Mouse (Mus musculus): ENCODE measurements around the gene L3mbtl2. TPM values are rescaled to one million over a fixed set of nuclear protein-coding genes. Genes with fewer than 3 reads are reported as not detected.
A peak's percentile ranks its signal among the peaks of the same experiment; 100 is the strongest.

Gene L3mbtl2
- polyA plus RNA-seq (2016; fragmentation: Nextera tagmentation; extraction: Ambion mirVana): 27.8 and 28.5 TPM in 2 replicates

GRCm38 (mm10) chr15:81663697-81664561 is at the start of gene L3mbtl2:
Gene L3mbtl2 (plus strand): TSS chr15:81663889.
- H3K27me3 ChIP-seq (replicated peaks): no peaks in the 10 kb centered on the region
- H3K9ac ChIP-seq: peak within 1 kb of the TSS; percentile 58

GRCm38 (mm10) chr15:81649516-81650455 is 13.9 kb upstream of the L3mbtl2 start:
- H3K36me3 ChIP-seq: peaks cover 68% of the 10 kb centered on the region
- no peak overlapping the region for H3K4me2 ChIP-seq (replicated peaks)
- no peak overlapping the region for H3K27ac ChIP-seq
- H3K9ac ChIP-seq: no peak overlapping the region
- 94% methylated on average over 8 of the region's 8 CpGs for WGBS
- H3K27me3 ChIP-seq (replicated peaks): no peaks in the 10 kb centered on the region
- no peaks in the 10 kb centered on the region for H3K9me3 ChIP-seq
- H3K4me3 ChIP-seq: no peak overlapping the region
- H3K4me1 ChIP-seq: no peaks in the 10 kb centered on the region
- no peak for ATAC-seq (ENCODE audit: low FRiP score, low read depth)

More at GRCm38 (mm10) chr15:81663697-81664561, at the start of gene L3mbtl2:
- WGBS: 1% methylated on average over 55 of the region's 55 CpGs
- peaks cover 20% of the 10 kb centered on the region for H3K36me3 ChIP-seq
- peak within 1 kb of the TSS; percentile 80 for H3K4me3 ChIP-seq
- H3K9me3 ChIP-seq: no peaks in the 10 kb centered on the region
- H3K4me2 ChIP-seq (replicated peaks): peak within 1 kb of the TSS; percentile 85
- ATAC-seq (ENCODE audit: low FRiP score, low read depth): peak; percentile 99
- H3K4me1 ChIP-seq: peaks cover 10% of the 10 kb centered on the region
- no peak within 1 kb of the TSS for H3K27ac ChIP-seq

- peaks cover 59% of the 10 kb centered on the region for H3K36me3 ChIP-seq
- no peaks in the 10 kb centered on the region for H3K9me3 ChIP-seq
- no peaks in the 10 kb centered on the region for H3K4me1 ChIP-seq
- 91% methylated on average over 7 of the region's 7 CpGs for WGBS
- ATAC-seq (ENCODE audit: low FRiP score, low read depth): no peak
- H3K27ac ChIP-seq: no peak overlapping the region
- no peak overlapping the region for H3K9ac ChIP-seq
- no peaks in the 10 kb centered on the region for H3K27me3 ChIP-seq (replicated peaks)
- no peak overlapping the region for H3K4me2 ChIP-seq (replicated peaks)
- H3K4me3 ChIP-seq: no peak overlapping the region
These were observed 13.1 kb upstream of the L3mbtl2 start for GRCm38 (mm10) chr15:81650636-81651035.

GRCm38 (mm10) chr15:81661701-81662100 is 2.0 kb upstream of the L3mbtl2 start:
- Histone ChIP-seq H3K36me3 (no peaks in the 10 kb centered on the region), H3K27ac (no peak overlapping the region), H3K4me1 (peaks cover 10% of the 10 kb centered on the region), H3K4me3 (no peak overlapping the region), H3K9ac (no peak overlapping the region), H3K27me3 (replicated peaks) (no peaks in the 10 kb centered on the region), H3K4me2 (replicated peaks) (no peak overlapping the region), H3K9me3 (no peaks in the 10 kb centered on the region)
- 91% methylated on average over 2 of the region's 2 CpGs for WGBS
- ATAC-seq (ENCODE audit: low FRiP score, low read depth): no peak

- peak overlapping the region; percentile 85 for H3K4me2 ChIP-seq (replicated peaks)
- peaks cover 10% of the 10 kb centered on the region for H3K4me1 ChIP-seq
- no peaks in the 10 kb centered on the region for H3K9me3 ChIP-seq
- peaks cover 14% of the 10 kb centered on the region for H3K36me3 ChIP-seq
- no peak overlapping the region for H3K4me3 ChIP-seq
- WGBS: 68% methylated on average over 10 of the region's 10 CpGs
- H3K27ac ChIP-seq: no peak overlapping the region
- peak; percentile 27 for ATAC-seq (ENCODE audit: low FRiP score, low read depth)
- H3K9ac ChIP-seq: no peak overlapping the region
- no peaks in the 10 kb centered on the region for H3K27me3 ChIP-seq (replicated peaks)
These were observed 408 bp upstream of the L3mbtl2 start for GRCm38 (mm10) chr15:81663281-81663680.

GRCm38 (mm10) chr15:81666957-81667356 is 3.3 kb downstream of the L3mbtl2 start:
- H3K36me3 ChIP-seq: peaks cover 38% of the 10 kb centered on the region

GRCm38 (mm10) chr15:81670231-81670640 is 6.5 kb downstream of the L3mbtl2 start:
- no peak overlapping the region for H3K9ac ChIP-seq
- WGBS: 82% methylated on average over 4 of the region's 4 CpGs
- H3K27ac ChIP-seq: no peak overlapping the region
- peaks cover 51% of the 10 kb centered on the region for H3K36me3 ChIP-seq
- H3K27me3 ChIP-seq (replicated peaks): no peaks in the 10 kb centered on the region
- ATAC-seq (ENCODE audit: low FRiP score, low read depth): no peak
- H3K9me3 ChIP-seq: no peaks in the 10 kb centered on the region
- H3K4me2 ChIP-seq (replicated peaks): no peak overlapping the region
- H3K4me1 ChIP-seq: 0 out of 2 replicates have a peak, but pooled peaks cover under 1% of the 10 kb centered on the region
- H3K4me3 ChIP-seq: no peak overlapping the region

More at GRCm38 (mm10) chr15:81666957-81667356, 3.3 kb downstream of the L3mbtl2 start:
- no peaks in the 10 kb centered on the region for H3K9me3 ChIP-seq
- H3K27ac ChIP-seq: no peak overlapping the region
- H3K4me3 ChIP-seq: no peak overlapping the region
- 88% methylated on average over 10 of the region's 10 CpGs for whole genome bisulfite sequencing
- no peak overlapping the region for H3K4me2 ChIP-seq (replicated peaks)
- peaks cover 10% of the 10 kb centered on the region for H3K4me1 ChIP-seq
- no peak for ATAC-seq (ENCODE audit: low FRiP score, low read depth)
- no peaks in the 10 kb centered on the region for H3K27me3 ChIP-seq (replicated peaks)
- H3K9ac ChIP-seq: no peak overlapping the region

GRCm38 (mm10) chr15:81676637-81677036 is 12.9 kb downstream of the L3mbtl2 start:
- no peak overlapping the region for H3K27ac ChIP-seq
- no peak overlapping the region for H3K4me2 ChIP-seq (replicated peaks)
- WGBS: 86% methylated on average over 3 of the region's 3 CpGs
- H3K27me3 ChIP-seq (replicated peaks): no peaks in the 10 kb centered on the region
- H3K4me3 ChIP-seq: no peak overlapping the region
- no peaks in the 10 kb centered on the region for H3K9me3 ChIP-seq
- H3K36me3 ChIP-seq: peaks cover 58% of the 10 kb centered on the region
- no peaks in the 10 kb centered on the region for H3K4me1 ChIP-seq
- H3K9ac ChIP-seq: no peak overlapping the region
- ATAC-seq (ENCODE audit: low FRiP score, low read depth): no peak

- Histone ChIP-seq H3K4me3 (no peak overlapping the region), H3K27me3 (replicated peaks) (no peaks in the 10 kb centered on the region), H3K27ac (no peak overlapping the region), H3K9ac (no peak overlapping the region), H3K4me2 (replicated peaks) (no peak overlapping the region), H3K9me3 (no peaks in the 10 kb centered on the region), H3K4me1 (no peaks in the 10 kb centered on the region), H3K36me3 (peaks cover 80% of the 10 kb centered on the region)
- 94% methylated on average over 4 of the region's 4 CpGs for WGBS
- ATAC-seq (ENCODE audit: low FRiP score, low read depth): no peak
These were observed 16.7 kb downstream of the L3mbtl2 start for GRCm38 (mm10) chr15:81680301-81680805.

- WGBS: 4% methylated on average over 41 of the region's 41 CpGs
- Histone ChIP-seq H3K36me3 (peaks cover under 1% of the 10 kb centered on the region; the same call in 1 of the 2 replicates), H3K27me3 (replicated peaks) (peaks cover 55% of the 10 kb centered on the region), H3K27ac (no peak overlapping the region), H3K9me3 (no peaks in the 10 kb centered on the region), H3K4me3 (peak overlapping the region; percentile 55), H3K4me2 (replicated peaks) (peak overlapping the region; percentile 99), H3K4me1 (peaks cover 25% of the 10 kb centered on the region), H3K9ac (peak overlapping the region; percentile 74)
- no peak for ATAC-seq (ENCODE audit: low FRiP score, low read depth)
These were observed 29.8 kb downstream of the L3mbtl2 start for GRCm38 (mm10) chr15:81693366-81693966.

- Histone ChIP-seq H3K4me2 (replicated peaks) (peak overlapping the region; percentile 99), H3K27me3 (replicated peaks) (peaks cover 55% of the 10 kb centered on the region), H3K9ac (peak overlapping the region; percentile 74), H3K36me3 (no peaks in the 10 kb centered on the region), H3K9me3 (no peaks in the 10 kb centered on the region), H3K4me1 (peaks cover 25% of the 10 kb centered on the region), H3K27ac (no peak overlapping the region), H3K4me3 (peak overlapping the region; percentile 55)
- ATAC-seq (ENCODE audit: low FRiP score, low read depth): peak; percentile 68
- WGBS: 1% methylated on average over 98 of the region's 107 CpGs
These were observed 30.5 kb downstream of the L3mbtl2 start for GRCm38 (mm10) chr15:81693967-81694881.

Measured in neural tube, embryonic 12.5 days (tissue).